Mouse (Mus musculus) left cerebral cortex, adult 18-20 months (tissue): Measurements from ENCODE around the gene Actg1. TPM values are rescaled to one million over a fixed set of nuclear protein-coding genes. Genes with fewer than 3 reads are reported as not detected.

Source experiments
- DNase-seq, 2 experiments: peaks; one replicate each; pipeline ENCODE4 v3.0.0; 2021 to 2022; ENCODE audit warnings: low spot score in 2 of 2, mixed read lengths in 1 of 2
- total RNA-seq, 2 experiments: library from RNA; stranded (reverse); gene quantifications; 2 replicates each; pipeline ENCODE4 v1.2.3; 2021

Actg1 gene
- total RNA-seq, 2 experiments from 2014 or later, result 1,195 to 1,258 TPM

DNA sequence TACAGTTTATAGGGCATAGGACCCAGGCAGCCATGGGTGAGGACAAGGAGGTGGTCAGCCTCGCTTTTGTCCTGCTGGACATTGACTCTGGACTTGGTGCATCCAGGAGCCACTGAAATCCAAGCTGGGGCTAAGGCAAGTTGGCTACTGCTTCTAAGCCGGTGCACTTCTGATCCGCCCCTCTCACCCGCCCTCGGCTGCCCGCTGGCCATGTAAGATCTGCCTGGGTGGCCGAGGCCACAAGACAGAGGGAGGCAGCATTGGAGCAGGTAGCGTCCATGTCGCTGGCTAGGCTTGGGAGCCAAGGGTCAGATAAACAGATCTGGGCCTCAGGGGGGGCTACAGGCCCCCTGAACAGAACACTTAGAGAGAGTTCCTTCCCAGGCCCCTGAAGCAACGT lies 13.0 kb upstream of the Actg1 start, which contains the start of gene Fscn2:
Gene Fscn2 (plus strand): TSS at position 240 of the 400 bp plus-strand sequence.
- no peak for DNase-seq

DNA sequence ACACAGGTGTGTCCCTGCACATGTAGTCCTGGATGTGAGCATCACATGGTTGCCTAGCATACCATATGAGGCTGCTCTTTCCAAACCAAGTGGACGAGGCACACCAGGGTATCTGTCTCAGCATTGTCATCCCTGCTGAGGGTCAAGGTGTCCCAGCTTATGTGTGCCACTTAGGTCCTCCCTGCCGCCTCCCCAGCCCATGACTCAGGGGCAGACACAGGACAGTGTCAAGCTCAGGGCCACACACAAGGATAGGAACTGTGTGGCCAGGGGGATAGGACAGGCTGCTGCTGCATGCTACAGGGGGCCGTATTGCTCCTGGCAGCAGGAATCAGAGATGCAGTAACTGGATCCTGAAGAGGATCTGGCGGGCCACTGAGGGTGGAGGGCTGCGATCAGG lies 12.4 kb upstream of the Actg1 start:
- DNase-seq, result no peak

DNA sequence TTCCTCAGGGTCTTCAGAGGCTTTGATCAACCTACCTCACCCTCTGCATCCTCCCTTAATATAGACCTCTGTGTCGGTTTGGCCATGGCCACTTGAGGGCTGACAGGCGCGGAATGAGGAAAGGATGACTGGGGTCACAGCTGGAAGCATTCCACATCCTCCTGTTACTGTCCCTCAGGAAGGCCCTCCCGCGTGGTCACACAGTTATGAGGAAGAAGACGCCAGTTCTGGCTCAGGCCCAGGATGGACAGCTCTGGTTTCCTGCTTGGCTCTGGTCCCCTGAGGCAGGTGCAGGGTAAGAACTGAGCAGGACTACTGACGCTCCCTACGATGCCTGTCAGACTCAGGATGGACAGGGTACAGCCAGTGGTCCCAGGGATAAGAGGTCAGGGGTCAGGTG lies 11.7 kb upstream of the Actg1 start:
- DNase-seq, result no peak

DNA sequence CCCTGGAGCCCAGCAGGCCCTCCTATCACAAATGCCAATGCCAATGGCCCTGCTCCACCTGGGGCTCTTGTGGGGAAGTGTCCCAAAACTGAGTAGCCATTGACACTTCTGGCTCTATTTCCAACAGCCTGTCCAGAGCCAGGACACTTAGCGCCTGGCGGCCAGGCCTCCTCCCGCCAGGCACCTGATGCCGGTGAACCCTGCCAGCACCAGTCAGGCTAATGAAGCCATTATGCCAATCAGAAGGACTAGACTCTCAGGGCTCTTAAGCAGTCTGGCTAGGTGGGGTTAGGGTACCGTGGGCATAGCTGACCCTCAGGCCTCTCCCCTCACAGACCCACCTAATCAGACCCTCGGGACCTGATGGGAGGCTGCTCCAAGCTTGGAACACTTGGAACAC lies 11.0 kb upstream of the Actg1 start:
- no peak for DNase-seq

DNA sequence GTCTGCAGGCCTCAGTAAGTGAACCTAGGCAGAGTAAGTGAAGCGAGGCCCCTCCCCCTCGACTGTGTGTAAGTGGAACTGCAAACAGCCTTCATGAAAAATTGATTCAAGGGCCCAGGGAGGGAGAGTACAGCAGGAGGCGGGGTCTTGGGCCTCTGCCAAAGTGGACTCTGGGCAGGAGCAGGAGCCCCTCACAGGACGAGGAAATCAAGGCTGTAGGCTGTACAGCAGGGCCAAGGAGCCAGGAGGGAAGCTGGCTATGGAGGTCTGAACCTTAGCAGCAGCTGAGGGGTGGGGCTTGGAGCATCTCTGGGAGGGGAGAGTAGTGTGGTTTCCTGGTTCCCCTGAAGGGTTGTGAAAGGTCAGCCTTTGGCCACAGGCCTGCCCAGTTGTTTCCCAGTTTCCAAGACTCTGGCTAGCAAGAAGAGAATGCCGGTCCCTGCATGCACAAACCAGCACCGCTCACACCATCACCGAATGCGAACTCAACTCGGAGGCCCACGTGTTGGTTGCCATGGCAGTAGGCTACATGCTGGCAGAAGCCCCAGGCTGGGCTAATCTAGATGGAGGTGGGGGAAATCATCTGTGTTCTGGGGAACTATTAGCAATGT lies 9.6 kb upstream of the Actg1 start:
- peak; percentile 59 to 73 for DNase-seq

DNA sequence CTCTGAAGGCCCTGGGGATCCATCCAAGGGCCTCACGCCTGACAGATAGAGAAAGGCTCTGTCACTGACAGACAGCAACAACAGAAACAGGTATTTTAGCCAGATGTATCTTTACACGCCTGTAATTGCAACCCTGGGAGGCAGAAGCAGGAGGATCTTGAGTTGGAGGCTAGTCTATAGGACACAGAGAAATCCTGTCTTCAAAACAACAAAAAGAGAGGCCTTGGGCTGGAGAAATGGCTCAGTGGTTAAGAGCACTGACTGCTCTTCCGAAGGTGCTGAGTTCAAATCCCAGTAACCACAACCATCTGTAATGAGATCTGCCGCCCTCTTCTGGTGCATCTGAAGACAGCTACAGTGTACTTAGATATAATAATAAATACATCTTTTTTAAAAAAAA lies 8.6 kb upstream of the Actg1 start:
- no peak for DNase-seq

DNA sequence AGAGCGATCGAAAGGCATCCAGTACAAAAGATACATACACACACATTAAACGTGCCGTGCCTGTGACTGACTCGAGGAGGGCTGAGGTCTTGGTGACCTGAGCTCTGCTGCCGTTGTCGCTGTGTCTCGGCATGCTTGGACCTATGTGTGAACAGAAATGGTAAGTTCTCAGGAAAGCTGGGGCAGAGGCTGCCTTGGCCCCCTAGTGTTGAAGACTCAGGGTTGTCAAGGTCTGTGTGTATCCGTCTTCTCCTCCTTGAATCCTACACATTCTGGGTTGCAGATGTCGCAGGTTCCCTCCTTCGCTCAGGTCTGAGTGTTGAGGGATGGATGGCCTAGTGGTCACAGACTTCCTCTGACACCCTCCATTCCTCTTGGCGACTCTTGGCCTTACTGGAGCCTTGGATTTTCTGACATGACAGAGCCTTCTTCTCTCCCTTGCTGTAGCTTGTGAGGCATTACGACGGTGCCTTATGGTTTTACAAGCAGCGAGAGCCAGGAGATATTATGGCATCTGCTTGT lies 8.0 kb upstream of the Actg1 start:
- DNase-seq, result no peak

DNA sequence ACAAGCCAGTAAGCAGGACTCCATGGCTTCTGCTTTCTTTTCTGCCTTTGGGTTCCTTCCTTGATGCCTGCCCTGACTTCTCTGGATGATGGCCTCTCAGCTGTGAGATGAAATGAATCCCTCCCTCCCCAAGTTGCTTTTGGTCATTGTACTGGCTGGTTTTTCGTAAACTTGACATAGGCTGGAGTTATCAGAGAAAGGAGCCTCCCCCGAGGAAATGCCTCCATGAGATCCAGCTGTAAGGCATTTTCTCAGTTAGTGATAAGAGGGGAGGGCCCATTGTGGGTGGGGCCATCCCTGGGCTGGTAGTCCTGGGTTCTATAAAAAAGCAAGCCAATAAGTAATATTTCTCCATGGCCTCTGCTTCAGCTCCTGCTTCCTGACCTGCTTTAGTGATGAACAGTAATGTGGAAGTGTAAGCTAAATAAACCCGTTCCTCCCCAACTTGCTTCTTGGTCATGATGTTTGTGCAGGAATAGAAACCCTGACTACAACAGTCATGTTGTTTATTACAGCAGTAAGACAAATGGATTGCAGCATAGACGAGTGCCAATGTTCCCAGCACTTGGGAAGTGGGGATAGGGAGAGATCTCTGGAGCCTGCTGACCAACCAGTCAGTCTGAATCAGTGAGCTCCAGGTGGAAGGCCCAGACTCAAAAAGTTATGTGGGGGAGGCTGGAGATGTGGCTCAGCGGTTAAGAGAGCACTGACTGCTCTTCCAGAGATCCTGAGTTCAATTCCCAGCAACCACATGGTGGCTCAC lies 7.1 kb upstream of the Actg1 start:
- DNase-seq, result no peak

DNA sequence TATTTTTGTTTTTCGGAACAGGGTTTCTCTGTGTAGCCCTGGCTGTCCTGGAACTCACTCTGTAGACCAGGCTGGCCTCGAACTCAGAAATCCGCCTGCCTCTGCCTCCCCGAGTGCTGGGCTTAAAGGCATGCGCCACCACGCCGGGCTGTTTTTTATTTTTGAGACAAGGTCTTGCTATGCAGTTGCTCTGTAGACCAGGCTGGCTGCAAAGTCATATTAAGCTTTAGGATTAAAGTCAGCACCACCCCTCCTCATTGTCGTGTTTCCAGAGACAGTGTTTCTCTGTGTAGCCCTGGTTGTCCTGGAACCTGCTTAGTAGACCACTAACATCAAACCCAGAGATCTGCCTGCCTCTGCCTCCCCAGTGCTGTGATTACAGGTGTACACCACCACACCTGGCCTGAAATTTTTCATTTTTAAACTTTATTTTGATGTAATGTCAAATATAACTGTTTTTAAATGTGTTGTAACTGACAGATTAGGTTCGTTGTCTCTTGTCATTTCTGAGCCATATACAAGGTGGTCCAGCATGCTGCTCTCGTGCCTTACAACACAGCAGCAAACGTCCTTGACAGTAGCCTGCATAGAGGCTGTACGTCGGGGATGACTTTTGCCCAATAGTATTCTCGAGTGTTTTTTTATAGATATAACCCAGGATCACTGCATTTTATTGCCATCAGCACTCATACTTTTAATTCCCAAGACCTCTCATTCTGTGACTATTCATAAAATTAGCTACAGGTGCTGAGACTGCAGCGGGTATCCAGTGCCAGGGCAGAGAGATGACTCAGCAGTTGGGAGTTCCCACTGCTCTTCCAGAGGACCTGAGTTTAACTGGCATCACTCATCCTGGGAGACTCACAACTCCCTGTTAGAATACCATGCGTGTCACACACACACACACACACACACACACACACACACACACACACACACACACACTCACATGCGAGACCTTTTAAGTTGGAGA lies 6.2 kb upstream of the Actg1 start:
- peak in 1 of 2 experiments; percentile 12 for DNase-seq

DNA sequence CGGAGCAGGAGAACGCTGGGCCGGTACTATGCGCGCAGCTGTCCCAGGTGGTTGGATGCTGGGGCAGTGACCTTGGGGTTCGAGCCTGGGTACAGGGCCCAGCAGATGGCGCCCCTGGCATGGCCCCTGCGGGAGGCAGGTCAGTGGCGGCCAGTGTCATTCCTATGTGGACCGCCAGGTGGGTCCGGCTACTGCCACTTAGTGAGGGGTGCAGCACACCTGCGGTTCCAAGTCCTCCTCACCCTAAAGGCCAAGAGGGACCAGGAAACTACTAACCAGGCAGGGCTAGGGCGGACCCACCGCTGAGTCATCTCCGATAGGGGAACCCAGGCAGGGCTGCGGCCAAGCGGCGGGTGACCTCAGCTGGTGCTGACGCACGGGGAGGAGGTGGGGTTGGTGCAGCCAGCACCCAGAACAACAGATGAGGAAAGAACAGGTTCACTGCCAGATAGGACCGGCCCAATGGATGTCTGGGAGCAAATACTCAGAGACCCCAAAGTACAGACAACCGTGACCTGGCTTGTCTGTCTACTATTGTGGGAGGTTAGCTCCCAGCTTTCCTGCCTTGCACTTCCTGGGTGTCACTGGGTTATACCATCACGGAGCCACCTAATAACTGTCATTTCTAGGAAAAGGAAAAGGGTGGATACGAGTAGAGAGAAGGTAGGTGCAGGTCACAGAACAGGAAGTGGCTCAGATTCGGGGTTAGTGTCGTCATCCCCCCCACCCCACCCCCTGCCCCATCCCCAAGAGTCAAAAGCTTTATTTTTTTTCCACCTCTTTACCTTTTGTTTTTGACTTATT lies 5.4 kb upstream of the Actg1 start:
- DNase-seq, result peak in 1 of 2 experiments; percentile 56

DNA sequence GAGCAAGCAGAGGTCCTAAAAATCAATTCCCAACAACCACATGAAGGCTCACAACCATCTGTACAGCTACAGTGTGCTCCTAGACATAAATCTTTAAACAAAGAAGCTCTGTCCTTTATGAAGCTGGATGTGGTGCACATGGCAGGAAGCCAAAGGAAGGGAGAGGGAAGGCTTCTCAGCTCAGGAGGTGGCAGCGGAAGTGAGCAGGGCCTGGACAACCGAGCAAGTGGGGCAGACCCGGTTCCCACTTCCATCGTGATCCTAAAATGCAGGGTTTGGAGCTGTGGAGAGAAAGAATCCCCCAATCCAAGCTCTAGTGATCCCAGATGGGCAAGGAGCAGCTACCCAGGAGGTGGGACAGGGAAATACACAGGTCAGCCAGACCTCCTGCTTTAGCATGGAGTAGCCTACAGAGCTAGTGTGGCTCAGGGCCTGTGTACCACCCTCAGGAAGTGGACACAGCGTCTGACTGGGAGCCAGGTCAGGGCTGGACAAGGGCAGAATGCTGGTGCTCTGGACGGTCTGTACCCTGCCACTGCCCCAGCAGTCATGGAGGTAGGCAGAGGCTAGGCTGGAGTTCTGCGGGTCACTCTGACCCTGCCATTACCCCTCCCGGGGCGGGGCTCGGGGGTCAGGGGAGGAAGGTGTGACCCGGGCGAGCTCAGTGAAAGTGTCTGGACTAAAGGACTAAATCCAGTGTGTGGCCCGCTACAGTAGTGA lies 4.4 kb upstream of the Actg1 start:
- peak in 1 of 2 experiments; percentile 8 for DNase-seq

DNA sequence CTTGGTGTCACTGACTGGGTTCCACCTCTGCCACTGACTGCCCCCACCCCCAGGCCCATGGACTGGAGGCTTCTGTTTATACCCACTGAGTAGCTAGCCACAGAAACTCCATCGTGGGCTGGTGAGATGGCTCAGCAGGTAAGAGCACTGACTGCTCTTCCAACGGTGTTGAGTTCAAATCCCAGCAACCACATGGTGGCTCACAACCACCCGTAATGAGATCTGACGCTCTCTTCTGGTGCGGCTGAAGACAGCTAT lies 3.7 kb upstream of the Actg1 start:
- peak in 1 of 2 experiments; percentile 1 for DNase-seq

DNA sequence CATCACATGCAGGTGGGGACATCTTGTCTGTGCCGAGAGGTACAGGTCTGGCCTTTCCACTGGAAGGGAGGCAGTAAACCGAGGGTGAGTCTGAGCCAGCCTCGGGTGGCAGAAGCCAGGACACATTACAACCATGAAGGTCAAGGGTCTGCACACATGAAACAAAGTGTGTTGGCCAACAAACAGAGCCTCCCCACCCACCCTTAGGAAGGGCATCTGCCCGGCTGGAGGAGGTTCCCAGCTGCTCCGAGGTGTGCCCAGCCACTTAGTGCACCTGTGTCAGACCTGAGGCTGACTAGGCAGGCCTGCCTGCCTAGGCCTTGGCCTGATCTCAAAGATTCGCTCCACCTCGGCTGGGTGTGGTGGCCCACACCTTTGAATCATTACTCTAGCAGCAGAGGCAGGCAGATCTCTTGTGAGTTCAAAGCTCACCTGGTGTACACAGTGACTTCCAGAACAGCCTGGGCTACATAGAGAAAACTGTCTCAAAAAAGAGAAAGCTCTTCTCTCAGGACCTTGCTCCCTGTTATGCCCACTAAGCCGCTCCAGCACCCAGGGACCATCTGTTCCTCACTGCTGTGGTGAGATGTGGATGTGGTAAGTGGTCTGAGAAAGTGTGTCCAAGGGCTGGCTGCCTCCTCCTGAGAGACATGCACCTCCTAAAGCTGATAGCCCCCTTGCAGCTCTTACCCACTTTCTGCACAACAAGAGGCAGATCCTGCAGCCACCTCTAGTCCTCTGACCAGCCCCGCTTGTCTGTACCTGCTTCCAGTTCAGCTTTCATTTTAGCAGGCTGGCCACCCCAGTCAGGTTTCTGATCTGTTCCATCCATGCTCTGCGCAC lies 3.1 kb upstream of the Actg1 start:
- peak in 1 of 2 experiments; percentile 1 for DNase-seq

DNA sequence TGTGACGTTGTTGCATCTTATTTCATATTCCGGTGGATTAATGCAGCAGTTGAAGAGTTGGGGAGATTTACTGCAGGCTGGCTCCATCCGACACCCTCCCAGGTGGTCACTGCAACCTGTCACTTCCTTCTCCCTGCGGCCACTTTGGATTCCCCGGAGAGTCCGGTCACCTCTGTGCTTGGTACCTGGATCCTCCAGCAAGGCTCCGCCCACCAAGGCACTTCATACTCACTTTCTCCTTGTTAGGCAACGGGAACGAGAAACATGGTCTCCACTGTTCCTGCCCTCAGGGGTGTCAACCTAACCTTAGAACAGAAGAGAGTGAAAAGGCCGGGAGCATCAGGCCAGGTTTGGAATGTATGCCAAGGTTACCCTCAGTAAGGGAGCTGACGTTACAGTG lies 2.4 kb upstream of the Actg1 start:
- DNase-seq, result no peak

DNA sequence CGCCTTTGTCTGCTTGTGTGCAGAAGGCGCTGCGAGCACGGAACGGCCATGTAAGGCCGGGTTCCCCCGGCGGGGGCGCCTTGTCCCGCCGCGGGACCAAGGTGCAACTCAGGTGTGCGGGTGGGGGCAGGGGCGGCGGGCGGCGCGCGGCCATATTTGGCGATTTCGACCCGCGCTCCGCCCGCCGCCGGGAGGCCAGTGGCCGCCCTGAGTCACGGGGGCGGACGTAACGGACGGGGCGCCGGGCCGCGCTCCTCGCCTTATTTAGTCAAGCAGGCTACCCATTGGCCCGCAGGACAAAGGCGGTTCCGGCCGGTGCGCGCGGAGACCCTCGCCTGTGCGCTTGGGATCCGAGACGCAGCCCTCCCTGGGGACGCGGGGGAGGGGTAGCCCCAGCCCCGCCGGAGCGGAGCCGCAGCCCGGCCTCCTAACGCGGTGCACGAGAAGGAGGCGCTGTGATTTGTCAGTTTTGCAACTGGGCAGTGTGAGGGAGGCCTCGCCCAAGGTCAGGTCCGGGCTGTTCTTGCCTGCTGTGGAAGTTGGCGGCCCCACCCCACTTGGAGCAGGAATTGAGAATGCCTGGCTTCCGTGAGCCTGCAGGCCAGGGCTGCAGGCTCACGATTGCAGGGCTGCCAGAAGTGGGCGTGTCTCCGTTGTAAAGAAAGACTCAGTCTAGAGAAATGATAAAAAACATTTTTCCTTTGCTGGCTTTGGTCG lies 1.8 kb upstream of the Actg1 start:
- peak; percentile 55 to 63 for DNase-seq

DNA sequence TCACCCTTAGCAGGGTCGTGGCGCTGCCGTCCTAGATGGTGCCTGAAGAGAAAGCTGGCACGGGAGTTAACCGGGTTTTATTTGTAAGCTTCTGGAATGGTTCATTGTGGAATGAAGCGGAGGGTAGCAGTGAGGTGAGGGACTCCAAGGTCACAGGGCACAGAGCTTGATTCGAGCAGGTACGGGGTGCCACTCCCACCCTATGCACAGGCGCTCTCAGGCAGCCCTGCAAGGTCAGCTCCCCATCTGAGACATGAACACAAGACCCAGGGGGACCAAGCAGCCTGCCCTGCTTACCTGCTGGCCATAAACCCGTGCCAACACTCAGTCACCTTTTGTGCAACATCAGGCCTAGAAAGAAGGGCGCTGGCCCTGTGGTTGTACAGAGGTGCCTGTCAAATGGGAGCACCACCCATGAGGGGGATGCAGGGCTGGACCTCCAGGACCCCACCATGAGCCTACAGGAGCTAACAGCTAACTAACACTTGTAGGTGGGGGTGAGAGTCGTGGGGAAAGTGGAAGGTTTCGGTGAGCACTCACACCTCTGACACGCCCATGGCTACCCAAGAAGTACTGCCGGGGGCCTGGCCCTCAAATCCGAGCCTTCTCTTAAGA lies 1.1 kb upstream of the Actg1 start:
- DNase-seq, result no peak

DNA sequence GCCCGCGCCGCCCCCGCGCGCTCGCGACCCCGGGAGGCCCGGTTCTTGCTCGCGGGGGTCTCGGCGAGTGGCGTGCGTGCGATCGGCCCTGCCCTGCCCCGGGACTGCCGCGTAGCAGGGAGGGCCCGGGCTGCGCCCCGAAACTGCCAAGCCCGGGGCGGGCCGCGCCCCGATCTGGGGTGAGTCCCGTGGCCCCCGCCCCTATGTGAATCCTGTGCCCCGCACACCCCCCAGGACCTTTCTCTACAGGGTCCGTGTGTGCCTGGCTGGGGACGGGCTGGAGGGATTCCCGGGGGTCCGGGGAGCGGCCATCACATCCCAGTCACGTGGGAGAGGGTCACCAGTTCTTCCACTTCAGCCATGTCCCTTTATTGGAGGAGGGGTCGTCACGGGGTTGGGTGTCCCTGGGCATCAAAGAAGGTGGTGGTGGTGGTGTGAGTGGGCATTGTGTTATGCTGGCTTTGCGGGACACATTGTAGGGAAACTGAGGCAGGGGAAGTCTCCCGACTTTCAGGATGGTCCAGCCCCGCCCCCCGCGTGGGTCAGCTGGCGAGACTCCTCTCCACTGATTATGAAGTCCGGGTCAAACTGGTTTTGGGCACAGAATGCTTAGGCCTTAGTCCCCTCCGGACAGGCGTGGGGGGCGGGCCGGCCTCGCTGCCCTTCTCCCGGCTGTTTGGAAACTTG lies 485 bp upstream of the Actg1 start:
- peak in 1 of 2 experiments; percentile 35 for DNase-seq

DNA sequence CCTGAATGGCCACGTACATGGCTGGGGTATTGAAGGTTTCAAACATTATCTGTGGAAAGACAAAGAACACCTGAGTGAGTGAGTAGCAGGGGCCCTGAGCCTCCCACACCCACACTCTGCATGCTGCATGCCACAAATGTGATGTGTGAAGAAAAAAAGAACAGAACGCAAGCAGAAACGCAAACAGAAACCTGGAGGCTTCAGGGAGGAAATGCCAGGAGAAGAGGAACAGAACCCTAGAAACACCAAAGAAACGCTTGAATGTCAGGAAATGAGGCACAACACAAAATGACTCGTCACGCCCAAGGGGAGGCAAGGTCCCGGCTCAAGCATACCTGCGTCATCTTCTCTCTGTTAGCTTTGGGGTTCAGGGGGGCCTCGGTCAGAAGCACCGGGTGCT lies 1.0 kb downstream of the Actg1 start:
- no peak for DNase-seq
